Mouse (Mus musculus): ENCODE results near the gene Lrrc25.

DNA sequence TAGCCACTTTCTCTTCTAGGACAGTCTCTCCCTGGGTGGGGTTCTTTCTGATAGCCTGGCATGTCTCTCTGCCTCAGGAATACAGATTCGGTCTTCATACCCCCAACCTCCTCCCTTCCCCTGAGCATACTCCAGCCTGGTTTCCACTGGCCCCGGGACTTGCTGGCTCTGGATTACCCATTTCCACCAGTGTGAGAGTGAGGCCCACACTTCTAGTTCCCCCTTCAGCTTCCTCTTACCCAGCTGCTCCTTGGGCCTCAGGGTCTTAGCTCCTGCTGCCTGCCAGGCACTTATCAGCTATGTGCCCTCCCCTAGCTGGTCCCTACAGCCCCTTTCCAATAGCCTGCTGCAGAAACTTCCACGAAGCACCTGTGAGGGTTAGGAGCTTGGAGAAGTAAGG lies at the start of gene Lrrc25:
- no peak for TF ChIP-seq CTCF (IDR thresholded peaks at IDR 0.05; ENCODE audit: insufficient read depth, low read depth, low read length)
- no peak for TF ChIP-seq POLR2A (IDR thresholded peaks at IDR 0.05; ENCODE audit: insufficient read depth, low read depth, low read length)
